Mouse (Mus musculus): ENCODE measurements at regions not wholly inside any gene's neighbourhood (a gene's known extent, or its start where the extent isn't known, plus 50 kb on each side); places are given as distances from the start of the nearest gene placed in this dataset.
"Not testable (repeated sequence)": the region's sequence is repeated elsewhere in the genome, so short reads cannot be mapped to it uniquely, and the experiment has no call there.

DNA sequence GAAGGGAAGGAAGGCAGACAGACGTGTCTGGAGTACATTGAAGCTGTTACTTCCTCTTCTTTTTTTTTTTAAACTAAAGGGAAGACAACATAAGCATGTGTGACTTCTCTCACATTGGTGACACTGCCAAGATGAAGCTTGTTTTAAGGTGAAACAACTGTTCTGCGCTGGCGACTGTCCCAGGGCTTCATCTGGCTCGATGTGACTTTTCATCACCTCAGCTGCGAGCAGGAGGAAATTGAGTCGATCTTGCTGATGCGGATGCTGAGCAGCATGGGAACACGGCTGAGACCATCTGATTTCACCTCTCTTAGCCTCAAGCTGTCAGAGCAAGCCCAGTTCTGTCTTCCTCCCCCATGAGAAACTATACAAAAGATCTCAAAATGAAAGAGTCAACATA is 363.1 kb upstream of the Cdh5 start:
- intact Hi-C loops (cut with DNase I) = loop anchor here (5.0 to 10.0 kb wide), 2 partner anchors 64 to 176 kb away; no protein-coding TSS in a partner anchor
- peak; percentile 60 to 68 for DNase-seq

DNA sequence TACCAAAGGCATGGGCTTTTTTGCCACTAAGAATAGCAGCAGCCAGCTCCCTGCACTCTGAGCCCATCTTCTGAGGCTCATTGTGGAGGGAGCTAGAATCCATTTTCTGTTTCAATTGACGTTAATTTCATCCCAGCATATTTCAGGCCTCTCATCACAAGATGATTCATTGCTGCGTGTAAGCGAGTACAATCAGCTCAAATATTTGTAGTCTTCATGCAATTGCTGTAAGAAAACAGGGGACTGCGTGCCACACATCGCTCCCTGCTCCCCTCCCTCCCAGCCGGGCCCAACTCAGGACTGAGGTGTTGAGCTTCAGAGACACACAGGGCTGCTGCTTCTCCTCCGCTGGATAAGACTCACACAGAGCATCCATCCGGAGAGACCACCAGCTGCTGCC is 360.0 kb upstream of the Cdh5 start:
- intact Hi-C loops (cut with DNase I) = loop anchor here (10.0 kb wide), 1 partner anchor 283 kb away; no protein-coding TSS in a partner anchor
- DNase-seq = no peak

DNA sequence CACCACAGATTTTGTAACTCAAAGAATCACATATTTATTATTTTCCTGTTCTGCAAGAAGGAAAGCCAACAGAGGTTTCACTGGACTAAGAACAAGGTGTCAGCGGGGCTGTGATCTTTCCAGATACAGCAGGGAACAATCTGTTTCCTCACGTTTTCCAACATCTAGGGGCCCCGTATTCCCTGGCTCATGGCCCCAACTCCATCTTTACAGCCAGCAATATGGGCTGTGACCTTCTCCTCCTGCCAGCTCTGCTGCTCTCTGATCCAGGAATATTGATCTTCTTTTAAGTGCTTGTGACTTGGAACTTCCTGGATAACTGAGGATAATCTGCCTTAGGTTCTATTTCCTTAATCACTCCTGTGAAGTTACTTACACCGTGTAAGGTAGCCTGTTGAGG is 352.7 kb upstream of the Cdh5 start:
- DNase-seq = no peak
- intact Hi-C loops (cut with DNase I) = loop anchor here (10.0 kb wide), 1 partner anchor 276 kb away; no protein-coding TSS in a partner anchor

DNA sequence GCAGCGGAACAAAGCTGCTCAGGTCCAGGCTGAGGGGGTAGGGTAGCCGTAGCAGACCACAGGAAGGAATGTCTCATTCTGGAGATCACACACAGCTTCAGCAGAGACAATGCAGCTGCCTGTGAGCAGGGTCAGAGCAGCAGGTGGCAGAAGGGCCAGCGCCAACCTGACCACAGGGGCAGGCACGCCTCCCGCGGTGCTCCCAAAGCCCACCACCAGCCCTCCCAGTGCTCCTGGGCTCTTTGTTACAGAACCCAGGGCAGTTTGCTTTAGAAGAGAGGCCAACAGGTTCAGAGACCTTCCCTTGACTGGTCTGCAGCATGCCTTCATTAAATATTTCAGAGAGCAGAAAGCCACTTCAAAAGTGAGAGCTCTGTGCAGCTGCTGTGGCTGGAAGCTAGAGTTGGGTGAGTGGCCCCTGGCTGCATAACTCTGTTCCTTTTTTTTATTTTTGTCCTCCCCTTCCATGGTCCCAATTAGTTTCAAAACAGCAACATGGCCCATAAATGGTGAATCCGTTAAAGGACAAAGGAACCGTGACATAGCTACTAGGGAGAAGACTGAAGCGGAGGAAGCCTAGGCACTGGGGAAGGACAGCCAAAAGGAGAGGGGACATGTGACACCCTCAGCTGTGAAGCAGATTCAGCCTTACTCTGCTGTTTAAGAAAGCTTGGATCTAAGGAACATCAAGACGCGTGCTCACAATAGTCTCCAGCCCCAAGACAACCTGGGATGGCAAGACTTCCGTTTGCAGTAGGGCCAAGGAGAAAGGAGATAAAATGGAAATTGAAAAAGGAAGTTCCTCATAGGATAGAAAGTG is 350.9 kb upstream of the Cdh5 start:
- intact Hi-C loops (cut with DNase I) = no loop called here
- no peak for DNase-seq

DNA sequence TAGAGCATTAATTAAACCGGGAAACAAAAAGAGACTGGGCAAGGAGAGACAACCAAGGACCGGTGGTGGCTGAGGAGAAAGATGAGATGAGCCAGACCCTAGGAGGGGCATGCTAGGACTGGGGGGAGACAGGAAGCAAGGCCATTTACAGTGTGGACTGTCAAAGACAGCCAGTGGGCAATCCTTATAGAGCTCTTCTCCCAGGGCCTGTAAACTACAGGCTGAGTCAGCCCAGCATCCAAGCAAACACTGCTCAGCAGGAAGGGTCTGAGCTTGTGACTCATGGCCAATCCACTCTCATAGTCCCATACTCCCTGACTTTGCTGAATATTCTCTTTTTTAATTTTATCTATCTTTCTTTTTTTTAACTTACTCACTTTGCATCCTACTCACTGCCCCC is 350.3 kb upstream of the Cdh5 start:
- DNase-seq = no peak
- intact Hi-C loops (cut with DNase I) = no loop called here

DNA sequence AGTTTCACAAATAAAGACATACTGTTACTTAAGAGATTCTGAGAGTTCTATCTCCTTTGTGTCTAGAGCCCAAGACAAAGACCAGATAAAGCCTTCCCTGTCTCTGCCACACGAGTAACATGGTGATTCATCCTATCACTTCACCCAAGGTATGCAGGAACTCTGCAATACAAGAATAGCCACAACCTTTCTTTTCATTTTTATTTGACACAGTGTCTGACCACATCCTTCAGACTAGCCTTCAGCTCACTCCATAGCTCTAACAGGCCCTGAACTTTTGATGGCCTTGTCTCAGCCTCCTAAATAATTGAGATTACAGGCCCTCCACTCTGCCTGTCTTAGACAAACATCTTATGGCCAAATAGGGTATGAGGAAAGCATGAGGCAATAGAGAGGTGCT is 337.6 kb upstream of the Cdh5 start:
- no peak for DNase-seq
- intact Hi-C loops (cut with DNase I) = no loop called here

DNA sequence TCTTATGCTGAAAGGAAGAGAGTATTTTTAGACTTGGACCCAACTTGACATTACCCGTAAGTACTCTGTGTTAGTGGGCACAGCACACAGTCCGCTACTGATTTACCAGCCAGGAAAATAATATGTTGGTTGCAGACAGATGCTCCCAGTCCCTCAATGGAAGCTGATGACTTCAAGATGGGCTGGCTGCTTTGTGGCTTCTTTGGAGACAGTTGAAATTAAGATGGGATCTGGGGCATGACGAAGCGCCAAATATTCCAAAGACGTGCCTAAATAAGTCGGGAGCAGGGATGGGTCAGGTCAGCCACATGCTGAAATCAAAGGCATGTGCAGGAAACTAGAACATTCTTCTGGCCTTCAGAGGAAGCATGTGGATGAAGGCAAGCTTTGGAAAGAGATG is 321.8 kb upstream of the Cdh5 start:
- DNase-seq = no peak
- intact Hi-C loops (cut with DNase I) = no loop called here

DNA sequence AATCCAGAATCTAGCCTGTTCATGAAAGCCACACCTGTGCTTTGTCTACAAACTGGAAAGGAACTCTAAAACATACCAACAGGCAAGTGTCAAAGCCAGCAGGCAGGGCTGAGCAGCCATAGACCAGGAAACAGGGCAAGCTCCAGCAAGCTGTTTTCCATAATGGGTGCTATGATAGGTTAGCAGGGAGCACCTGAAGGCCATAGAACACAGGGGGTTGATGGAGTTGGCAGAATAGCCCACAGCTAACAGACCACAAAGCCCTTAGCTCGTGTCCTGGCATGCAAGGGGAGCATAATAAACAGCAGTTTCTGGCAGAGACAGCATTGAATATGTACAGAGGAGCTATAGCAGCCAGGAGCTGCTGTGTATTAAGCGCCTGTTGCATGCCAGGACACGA is 313.1 kb upstream of the Cdh5 start:
- no peak for DNase-seq
- intact Hi-C loops (cut with DNase I) = no loop called here

DNA sequence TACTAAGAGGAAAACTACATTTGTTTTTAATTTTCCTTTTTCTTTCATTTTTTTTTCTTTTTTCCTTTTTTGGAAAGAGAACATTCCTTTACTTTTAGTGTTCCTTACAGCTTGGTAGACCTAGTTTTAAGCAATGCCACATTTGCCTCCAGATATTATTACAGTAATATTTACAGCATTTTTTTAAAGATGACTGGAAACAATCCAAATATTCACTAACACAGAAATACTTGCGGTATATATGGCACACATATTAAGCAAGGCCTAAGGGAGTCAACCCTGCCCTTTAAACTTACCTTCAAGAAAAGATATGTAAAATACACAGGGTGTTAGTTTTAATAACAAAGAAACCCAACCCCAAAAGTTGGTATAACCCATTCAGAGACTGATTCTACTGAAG is 308.1 kb upstream of the Cdh5 start:
- DNase-seq = no peak
- intact Hi-C loops (cut with DNase I) = no loop called here

DNA sequence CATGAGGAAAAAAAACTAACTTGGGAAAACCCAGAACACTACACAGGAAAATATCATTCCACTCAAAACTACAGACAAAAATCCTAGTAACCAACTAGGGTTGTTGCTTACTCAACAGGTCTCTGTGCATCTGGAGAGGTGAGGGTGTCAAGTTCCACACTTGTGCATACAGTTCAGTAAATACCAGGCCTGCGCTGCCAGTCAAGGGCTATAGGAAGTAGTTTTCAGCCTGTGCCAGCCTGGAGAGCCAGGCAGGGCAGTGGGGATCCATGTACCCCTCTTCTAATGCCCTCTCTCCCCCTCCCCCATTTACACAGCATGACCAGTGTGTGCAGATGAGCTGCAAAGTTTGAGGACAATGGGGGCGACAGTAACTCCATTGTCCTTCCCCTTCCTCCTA is 302.8 kb upstream of the Cdh5 start:
- intact Hi-C loops (cut with DNase I); DNase-seq: not testable (repeated sequence)

DNA sequence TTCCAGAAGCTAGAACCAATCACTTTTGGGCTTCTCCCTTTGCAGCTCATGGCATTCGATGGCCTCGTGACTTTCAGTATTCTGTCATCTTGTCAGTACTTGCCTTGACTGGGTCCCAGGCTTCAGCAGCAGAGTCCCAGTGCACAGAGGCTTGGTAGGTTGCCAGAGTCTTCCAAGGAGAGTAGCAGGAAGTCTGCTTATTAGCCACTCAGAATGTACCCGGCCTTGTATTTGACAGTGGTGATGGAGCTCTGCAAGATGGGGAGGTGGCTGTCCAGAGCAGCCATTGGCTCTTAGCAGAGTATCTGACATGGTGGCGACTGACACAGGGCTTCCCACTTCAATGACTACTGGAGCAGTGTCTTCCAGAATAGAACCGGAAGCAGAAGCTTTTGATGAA is 293.3 kb upstream of the Cdh5 start:
- DNase-seq = peak; percentile 10 to 30
- intact Hi-C loops (cut with DNase I) = loop anchor here (5.0 kb wide), 1 partner anchor 214 kb away; no protein-coding TSS in a partner anchor

DNA sequence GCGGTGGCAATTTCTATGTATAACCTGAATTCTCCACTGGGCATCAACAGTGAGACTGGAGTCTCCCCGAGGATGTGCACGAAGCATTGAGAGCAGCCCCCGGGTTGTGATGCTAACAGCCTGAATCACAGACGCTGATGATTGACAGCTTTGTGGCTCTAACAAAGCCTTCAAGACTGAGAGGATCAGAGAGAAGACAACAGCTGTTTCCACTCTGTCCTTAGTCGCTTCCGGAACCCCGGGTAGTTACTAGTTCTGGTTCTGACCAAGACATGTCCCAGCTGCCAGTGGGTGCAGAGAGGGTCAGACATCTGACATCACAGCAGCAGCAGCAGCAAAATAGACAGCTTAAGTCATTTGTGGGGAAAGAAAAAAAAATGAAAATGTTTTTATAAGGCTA is 292.8 kb upstream of the Cdh5 start:
- intact Hi-C loops (cut with DNase I) = loop anchor here (5.0 kb wide), 1 partner anchor 214 kb away; no protein-coding TSS in a partner anchor
- DNase-seq = peak; percentile 30 to 32

DNA sequence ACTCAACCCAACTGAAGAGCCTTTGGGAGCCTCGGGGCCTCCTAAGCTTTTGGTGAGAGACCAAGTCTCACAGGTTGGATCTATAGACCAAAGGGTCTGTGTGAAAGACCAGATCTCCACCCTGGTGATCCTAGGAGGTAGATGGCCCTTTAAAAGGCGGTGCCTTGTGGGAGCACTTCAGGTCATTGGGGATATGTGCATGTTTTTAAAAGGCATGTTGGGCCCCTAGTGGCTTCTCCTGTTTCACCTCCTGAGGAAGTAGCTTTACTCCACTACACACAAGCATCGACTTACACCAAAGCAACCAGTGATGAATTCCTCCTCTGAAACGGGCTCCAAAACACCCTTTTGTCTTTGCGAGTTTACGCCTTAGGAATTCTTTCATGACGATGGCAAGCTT is 292.3 kb upstream of the Cdh5 start:
- intact Hi-C loops (cut with DNase I) = loop anchor here (5.0 kb wide), 1 partner anchor 213 kb away; no protein-coding TSS in a partner anchor
- no peak for DNase-seq

DNA sequence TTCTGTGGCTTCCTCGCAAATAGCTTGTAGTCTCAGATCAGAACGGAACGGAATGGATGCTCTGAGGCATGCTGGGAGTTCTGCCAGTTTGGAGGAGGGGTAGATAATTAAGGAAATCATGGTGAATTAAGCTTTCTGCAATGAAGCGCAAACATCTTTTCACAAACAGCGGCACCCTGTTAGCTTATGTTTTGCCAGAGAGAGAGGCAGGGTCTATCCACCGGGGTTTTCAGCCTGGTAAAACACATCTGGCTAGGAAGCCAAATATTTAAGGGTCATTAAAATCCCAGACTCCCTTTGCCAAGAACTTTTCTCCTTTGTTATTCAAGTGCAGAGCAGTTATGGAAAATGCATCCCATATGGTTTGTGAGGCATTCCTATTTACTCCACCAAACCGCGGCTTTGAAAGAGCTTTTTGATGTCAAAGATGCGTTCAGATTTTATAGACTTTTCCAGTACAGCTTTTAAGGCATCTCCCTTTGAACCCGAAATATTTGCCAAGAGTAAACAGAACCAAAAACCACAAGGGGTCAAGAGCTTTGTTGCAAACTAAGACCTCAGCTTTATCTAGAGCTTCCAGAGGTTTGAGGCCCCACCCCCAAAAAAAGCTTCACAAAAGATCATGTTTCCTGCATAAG is 287.4 kb upstream of the Cdh5 start:
- intact Hi-C loops (cut with DNase I) = no loop called here
- no peak for DNase-seq

DNA sequence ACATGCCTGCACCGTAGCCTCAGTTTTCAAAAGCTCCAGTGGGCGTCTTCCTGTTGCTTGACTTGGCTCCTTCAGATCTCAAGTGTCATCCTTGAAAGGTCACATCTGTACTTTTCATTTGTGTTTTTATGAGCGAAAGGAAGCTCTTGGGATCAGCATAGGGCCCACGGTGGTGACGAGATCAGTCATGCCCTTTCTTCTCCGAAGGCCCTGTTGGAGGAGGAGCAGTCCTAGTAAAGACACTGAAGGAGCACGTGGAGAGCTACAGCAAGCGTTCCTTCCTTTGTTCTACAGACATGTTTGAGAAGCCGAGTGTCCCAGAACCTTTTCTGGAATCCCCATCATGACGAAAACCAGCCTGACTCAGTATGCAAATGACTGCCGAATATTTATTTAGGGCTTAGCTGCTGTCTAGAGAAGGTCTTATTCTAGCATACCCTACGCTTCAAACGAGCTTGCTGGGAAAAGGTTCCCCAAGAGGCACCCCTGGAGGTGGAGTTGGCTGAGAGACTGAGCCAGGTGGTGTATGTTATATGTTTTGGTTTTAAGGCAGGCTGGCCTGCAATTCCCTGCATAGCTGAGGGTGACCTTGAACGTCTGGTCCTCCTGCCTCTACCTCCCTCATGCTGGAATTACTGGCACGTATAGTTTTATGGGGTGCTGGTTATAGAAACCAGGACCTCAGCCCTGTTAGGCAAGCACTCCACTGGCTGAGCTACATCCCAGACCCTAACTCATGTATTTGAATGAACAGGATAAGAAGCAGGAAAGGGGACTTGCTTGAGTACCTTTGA is 285.1 kb upstream of the Cdh5 start:
- no peak for DNase-seq
- intact Hi-C loops (cut with DNase I) = no loop called here

DNA sequence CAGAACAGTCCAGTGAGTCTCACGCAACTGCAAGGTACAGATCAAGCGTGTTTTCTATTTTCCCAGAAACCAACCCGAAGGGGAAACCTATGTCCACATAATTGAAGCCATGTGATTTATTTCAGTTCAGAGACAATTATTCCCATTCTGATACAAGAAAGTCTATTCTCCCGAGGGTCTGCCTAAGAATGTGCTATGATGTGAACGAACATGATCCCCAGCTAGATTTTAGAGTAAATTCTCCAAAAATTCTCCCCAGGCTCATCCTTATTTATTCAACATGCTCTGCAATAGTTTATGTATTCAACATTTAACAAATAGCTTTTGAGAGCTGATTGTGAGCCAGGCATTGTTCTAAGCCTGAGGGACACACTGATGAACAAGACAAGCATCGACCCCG is 277.9 kb upstream of the Cdh5 start:
- intact Hi-C loops (cut with DNase I) = no loop called here

DNA sequence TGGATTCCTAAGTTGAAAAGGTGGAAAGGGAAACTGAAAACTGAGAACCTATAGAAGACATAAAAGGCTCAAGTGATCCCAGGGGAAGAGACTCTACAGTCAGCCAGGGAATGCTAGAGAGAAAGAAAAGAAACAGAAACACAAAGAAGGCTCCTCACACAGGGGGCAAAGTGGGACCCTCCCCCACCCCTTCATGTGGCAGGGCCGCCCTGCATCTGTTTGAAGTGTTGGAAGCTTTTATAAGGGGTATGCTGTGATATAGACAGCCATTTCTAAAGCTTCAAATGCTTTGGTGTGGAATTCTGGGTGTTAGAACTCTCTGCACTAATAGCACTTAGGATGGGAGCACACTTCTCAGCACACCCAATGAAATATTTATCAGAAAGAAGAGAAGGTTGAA is 276.7 kb upstream of the Cdh5 start:
- intact Hi-C loops (cut with DNase I) = no loop called here
- no peak for DNase-seq

More for the DNA sequence above, 277.9 kb upstream of the Cdh5 start:
- DNase-seq = no peak

DNA sequence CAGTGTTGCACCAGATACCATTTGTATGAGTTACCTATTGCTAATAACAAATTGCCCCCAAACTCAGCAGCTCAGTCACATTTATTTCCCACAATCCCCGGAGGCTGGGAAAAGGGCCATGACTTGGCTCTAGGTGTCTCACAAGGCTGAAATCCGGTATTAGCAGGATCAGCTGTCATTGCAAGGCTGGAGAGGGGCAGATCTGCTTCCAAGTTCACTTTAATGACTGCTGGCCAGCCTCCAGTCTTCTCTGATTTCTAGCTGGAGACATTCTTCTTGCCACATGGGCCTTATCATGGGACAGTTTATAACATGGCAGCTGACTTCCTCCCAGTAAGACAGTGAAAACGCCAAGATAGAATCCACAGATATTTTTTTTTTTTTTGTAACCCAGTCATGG is 276.1 kb upstream of the Cdh5 start:
- peak; percentile 16 to 25 for DNase-seq
- intact Hi-C loops (cut with DNase I) = no loop called here

DNA sequence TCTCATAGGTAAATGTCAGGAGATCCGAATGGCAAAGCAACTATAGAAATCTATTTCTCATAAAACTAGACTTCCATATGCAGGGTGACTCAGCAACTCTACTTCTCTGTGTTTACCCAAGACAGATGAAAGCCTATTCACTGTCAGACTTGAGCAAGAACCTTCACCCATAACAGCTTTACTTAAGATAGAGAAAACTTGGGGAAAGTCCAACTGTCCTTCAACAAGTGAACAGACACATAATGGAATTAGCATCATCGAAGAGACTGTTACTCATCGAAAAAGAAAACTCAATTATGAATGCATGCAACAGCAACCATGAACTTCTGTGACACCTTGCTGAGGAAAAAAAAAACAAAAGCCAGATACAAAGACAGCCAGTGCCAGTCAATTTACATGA is 271.0 kb upstream of the Cdh5 start:
- DNase-seq = no peak
- intact Hi-C loops (cut with DNase I) = no loop called here

DNA sequence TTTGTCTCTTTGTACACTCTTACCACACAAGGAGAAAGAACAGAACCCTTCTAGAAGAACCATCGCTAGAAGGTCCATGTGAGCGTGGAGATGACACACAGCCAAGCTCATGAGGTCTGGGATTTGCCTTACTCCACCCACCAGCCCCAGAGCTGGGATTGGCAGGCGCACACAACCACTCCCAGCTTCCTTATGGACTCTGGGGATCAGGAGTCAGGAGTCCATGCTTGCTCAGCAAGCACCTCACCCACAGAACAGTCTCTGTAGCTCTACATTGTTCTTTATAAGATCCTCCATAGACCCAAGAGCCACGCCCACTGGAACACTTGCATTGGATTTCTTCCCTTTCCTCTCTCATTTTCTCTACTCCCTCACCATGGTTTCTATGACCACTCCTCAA is 261.4 kb upstream of the Cdh5 start:
- intact Hi-C loops (cut with DNase I) = no loop called here
- DNase-seq = no peak

DNA sequence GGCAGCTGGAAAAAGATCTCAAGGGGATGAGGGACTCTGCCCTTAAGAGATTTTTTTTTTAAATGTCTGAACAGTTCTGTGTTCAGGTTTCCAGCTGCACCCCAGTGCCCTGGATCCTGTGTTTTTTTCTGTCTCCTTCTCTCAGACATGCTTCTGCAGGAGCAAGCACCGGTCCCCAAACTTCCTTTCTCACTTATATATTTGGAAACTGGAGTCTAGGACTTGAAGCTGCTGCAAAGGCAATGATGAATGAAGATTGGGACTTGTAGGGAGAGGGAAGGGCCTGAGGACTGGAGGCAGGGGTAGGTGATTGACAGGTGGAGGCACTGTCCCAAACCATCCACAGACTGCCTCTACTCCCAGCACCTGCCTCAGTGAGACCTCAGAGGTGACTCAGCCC is 255.5 kb upstream of the Cdh5 start:
- intact Hi-C loops (cut with DNase I) = no loop called here
- DNase-seq = no peak
